Comparison of ENCODE assay signal across 8 mouse cellular contexts in genomic region chr19:24555466-24555903, GRCm38 (mm10). TPM values are rescaled to one million over a fixed set of nuclear protein-coding genes. Genes with fewer than 3 reads are reported as not detected.
A peak's percentile ranks its signal among the peaks of the same experiment; 100 is the strongest.
DNase-seq lines count a peak whose midpoint lies in the region; ATAC-seq and TF ChIP-seq lines count a peak whose summit lies in the region.

Pip5k1b (minus strand) TSS chr19:24555872.

- peak within 1 kb of the TSS; percentile 82 for H3K9ac ChIP-seq in forebrain, embryonic 14.5 days (ENCODE audit: low read length)
- H3K9ac ChIP-seq in lung, embryonic 15.5 days = peak within 1 kb of the TSS; percentile 72

- TF ChIP-seq CTCF in G1E (IDR thresholded peaks at IDR 0.05; ENCODE audit: low read depth, low read length) = no peak
- peak; percentile 42 for TF ChIP-seq CTCF in layer of hippocampus, adult 2 months (conservative IDR thresholded peaks at IDR 0.05)

- peak within 1 kb of the TSS; percentile 98 for H3K4me2 ChIP-seq in forebrain, embryonic 14.5 days (ENCODE audit: low read length)
- peak within 1 kb of the TSS; percentile 92 for H3K4me2 ChIP-seq in lung, embryonic 15.5 days

- H3K27me3 ChIP-seq in G1E (ENCODE audit: insufficient read depth, low read length) = no peaks in the 10 kb centered on the region
- H3K27me3 ChIP-seq in forebrain, embryonic 14.5 days (replicated peaks; ENCODE audit: control insufficient read depth, insufficient read depth, low read length) = peaks cover 13% of the 10 kb centered on the region
- H3K27me3 ChIP-seq in lung, embryonic 15.5 days = peaks cover 30% of the 10 kb centered on the region

- H3K4me1 ChIP-seq in G1E (ENCODE audit: insufficient read depth, low read depth, low read length) = peaks cover 57% of the 10 kb centered on the region
- peaks cover 5% of the 10 kb centered on the region for H3K4me1 ChIP-seq in forebrain, embryonic 14.5 days (ENCODE audit: control insufficient read depth, insufficient read depth, low read length)
- H3K4me1 ChIP-seq in lung, embryonic 15.5 days = peaks cover 21% of the 10 kb centered on the region

- H3K9me3 ChIP-seq in G1E (replicated peaks) = 0 out of 2 replicates have a peak, but pooled peaks cover under 1% of the 10 kb centered on the region
- no peaks in the 10 kb centered on the region for H3K9me3 ChIP-seq in forebrain, embryonic 14.5 days (replicated peaks; ENCODE audit: control insufficient read depth, low read length)
- H3K9me3 ChIP-seq in lung, embryonic 15.5 days = no peaks in the 10 kb centered on the region

- peak; percentile 72 for DNase-seq in G1E (ENCODE audit: low spot score)
- DNase-seq in cerebellum, adult 11 months = peak; percentile 71
- DNase-seq in forebrain, embryonic 14.5 days (ENCODE audit: low spot score) = peak; percentile 51
- DNase-seq in heart, postnatal 25 days (ENCODE audit: low spot score) = peak; percentile 12
- DNase-seq in layer of hippocampus, adult 2 months (ENCODE audit: low spot score in 2 of 2) = peak; percentile 33
- peak; percentile 29 for DNase-seq in ovary, postnatal 14 days (ENCODE audit: low spot score)
- DNase-seq in thymus, postnatal 4 days = peak; percentile 85

- intact Hi-C loops in heart, postnatal 25 days (cut with DNase I) = loop anchor here (1.0 to 5.0 kb wide), 3 partner anchors 47 to 254 kb away; partner anchors contain the start of gene Fam122a

- peak within 1 kb of the TSS; percentile 72; the same call in 1 of the 2 replicates for H3K27ac ChIP-seq in forebrain, embryonic 14.5 days (ENCODE audit: low read depth, low read length)
- H3K27ac ChIP-seq in layer of hippocampus, adult 2 months = peak within 1 kb of the TSS; percentile 93
- peak within 1 kb of the TSS; percentile 81 for H3K27ac ChIP-seq in lung, embryonic 15.5 days

- peaks cover 10% of the 10 kb centered on the region for H3K36me3 ChIP-seq in G1E (replicated peaks)
- no peaks in the 10 kb centered on the region for H3K36me3 ChIP-seq in forebrain, embryonic 14.5 days (ENCODE audit: control insufficient read depth, insufficient read depth, low read length)
- no peaks in the 10 kb centered on the region for H3K36me3 ChIP-seq in lung, embryonic 15.5 days

- H3K4me3 ChIP-seq in G1E (ENCODE audit: low read depth, low read length) = peak within 1 kb of the TSS; percentile 99
- peak within 1 kb of the TSS; percentile 73 for H3K4me3 ChIP-seq in forebrain, embryonic 14.5 days (ENCODE audit: low read depth, low read length)
- peak within 1 kb of the TSS; percentile 76 for H3K4me3 ChIP-seq in layer of hippocampus, adult 2 months
- peak within 1 kb of the TSS; percentile 88 for H3K4me3 ChIP-seq in lung, embryonic 15.5 days

- peak; percentile 9; the same call in 1 of the 2 replicates for ATAC-seq in G1E (ENCODE audit: extremely low read depth, insufficient number of reproducible peaks, low FRiP score, poor library complexity, severe bottlenecking)
- ATAC-seq in forebrain, embryonic 14.5 days = peak; percentile 65
- peak; percentile 43 for ATAC-seq in lung, embryonic 15.5 days (ENCODE audit: borderline replicate concordance, extremely low read depth, low FRiP score, low TSS enrichment)

- WGBS in forebrain, embryonic 14.5 days = under 1% methylated on average over 31 of the region's 39 CpGs
- 1% methylated on average over 39 of the region's 39 CpGs for WGBS in lung, embryonic 15.5 days

RNA-seq across cellular contexts. Expression of gene Pip5k1b, which starts in this region (rescaled TPM):
- 66.4 and 69.3 TPM in 2 replicates for total RNA-seq in G1E (2014; fragmentation: Nextera tagmentation)
- 20.4 and 23.6 TPM in 2 replicates for total RNA-seq in G1E (2017)
- polyA plus RNA-seq in G1E (2012) = 11.1 and 12.7 TPM in 2 replicates
- 1.8 and 2.1 TPM in 2 replicates for polyA plus RNA-seq in forebrain, embryonic 14.5 days (2014; fragmentation: Nextera tagmentation; extraction: Ambion mirVana)
- 10 to 100 TPM; 26.9 to 28.3 TPM for total RNA-seq in heart, postnatal 25 days (2021)
- total RNA-seq in layer of hippocampus, adult 2 months (2021) = 10 to 100 TPM; 68.4 to 72.1 TPM
- polyA plus RNA-seq in lung, embryonic 15.5 days (2015; fragmentation: Nextera tagmentation; extraction: Ambion mirVana) = 3.2 and 3.4 TPM in 2 replicates

Comparison
In these comparisons a context has a peak if more than half of its experiments do, and no peak if none do; other contexts are left out.
1. Peak in every context shown above with its lines: DNase-seq, ATAC-seq, H3K4me3 ChIP-seq and H3K27ac ChIP-seq.
2. ATAC-seq: peak in every context shown above with its lines; median percentile 65 in forebrain, embryonic 14.5 days; 43 in lung, embryonic 15.5 days; 9 in G1E.
3. DNase-seq: peak in every context shown above with its lines; median percentile 85 in thymus, postnatal 4 days; 72 in G1E; 71 in cerebellum, adult 11 months; 51 in forebrain, embryonic 14.5 days; 33 in layer of hippocampus, adult 2 months; 29 in ovary, postnatal 14 days; 12 in heart, postnatal 25 days.